ENCODE assay signal across 8 mouse cellular contexts in the genomic region with DNA sequence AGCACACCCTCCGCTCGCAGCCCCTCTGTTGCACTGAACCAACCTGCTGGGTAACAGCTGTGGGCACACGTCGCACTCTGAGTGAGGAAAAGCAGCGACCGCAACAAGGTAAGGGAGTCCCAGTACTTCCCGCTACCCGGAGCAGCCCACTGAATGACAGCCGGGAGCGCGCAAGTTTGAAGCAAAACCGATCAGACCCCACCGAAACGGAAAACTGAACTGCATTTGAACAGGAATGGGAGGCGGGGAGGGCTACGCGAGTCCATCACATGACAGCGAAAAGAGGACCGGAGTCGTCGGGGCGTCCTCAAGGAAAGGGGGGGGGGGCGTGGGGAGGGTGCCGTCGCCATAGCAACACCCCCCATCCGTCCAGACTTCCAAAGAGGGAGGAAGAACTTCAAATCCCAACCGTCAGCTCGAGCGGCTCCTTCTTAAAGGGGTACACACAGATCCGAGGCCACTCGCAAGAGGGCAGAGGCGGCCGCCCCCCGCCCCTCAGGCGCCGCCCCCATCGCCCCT. TPM values are rescaled to one million over a fixed set of nuclear protein-coding genes. Genes with fewer than 3 reads are reported as not detected.
A peak's percentile ranks its signal among the peaks of the same experiment; 100 is the strongest.
DNase-seq lines count a peak whose midpoint lies in the region; ATAC-seq and TF ChIP-seq lines count a peak whose summit lies in the region.

No protein-coding gene starts in this region.

- H3K27me3 ChIP-seq in intestine, postnatal 0 days (replicated peaks; ENCODE audit: control insufficient read depth, insufficient read depth, low read length), result no peaks in the 10 kb centered on the region
- H3K27me3 ChIP-seq in limb, embryonic 12.5 days, result no peaks in the 10 kb centered on the region
- peaks cover 7% of the 10 kb centered on the region for H3K27me3 ChIP-seq in midbrain, embryonic 13.5 days

- H3K4me3 ChIP-seq in intestine, postnatal 0 days (ENCODE audit: low read depth, low read length), result peak overlapping the region; percentile 100
- peak overlapping the region; percentile 93 for H3K4me3 ChIP-seq in limb, embryonic 12.5 days (replicated peaks)
- peak overlapping the region; percentile 84 for H3K4me3 ChIP-seq in midbrain, embryonic 13.5 days (replicated peaks)

- peak overlapping the region; percentile 98 for H3K9ac ChIP-seq in intestine, postnatal 0 days (ENCODE audit: low read depth, low read length)
- H3K9ac ChIP-seq in limb, embryonic 12.5 days (replicated peaks), result peak overlapping the region; percentile 94
- peak overlapping the region; percentile 97 for H3K9ac ChIP-seq in midbrain, embryonic 13.5 days (replicated peaks)

- H3K27ac ChIP-seq in intestine, postnatal 0 days (ENCODE audit: low read depth, low read length), result peak overlapping the region; percentile 99
- H3K27ac ChIP-seq in limb, embryonic 12.5 days, result peak overlapping the region; percentile 99
- peak overlapping the region; percentile 98 for H3K27ac ChIP-seq in midbrain, embryonic 13.5 days

- ATAC-seq in granulocyte monocyte progenitor cell, adult 5-6 weeks (replicated peaks; ENCODE audit: poor library complexity, severe bottlenecking), result peak; percentile 44
- no peak for ATAC-seq in intestine, postnatal 0 days
- peak; percentile 29 for ATAC-seq in limb, embryonic 12.5 days (ENCODE audit: insufficient number of reproducible peaks, insufficient read depth, low FRiP score, low TSS enrichment, low read depth)
- ATAC-seq in midbrain, embryonic 13.5 days, result peak; percentile 57

- TF ChIP-seq CTCF in intestine, postnatal 0 days (IDR thresholded peaks at IDR 0.05; ENCODE audit: low read depth), result no peak

- H3K4me2 ChIP-seq in intestine, postnatal 0 days (replicated peaks; ENCODE audit: low read depth), result peak overlapping the region; percentile 76
- H3K4me2 ChIP-seq in limb, embryonic 12.5 days, result peak overlapping the region; percentile 85
- peak overlapping the region; percentile 71 for H3K4me2 ChIP-seq in midbrain, embryonic 13.5 days (replicated peaks)

- H3K4me1 ChIP-seq in intestine, postnatal 0 days (replicated peaks; ENCODE audit: control insufficient read depth, insufficient read depth, low read length), result 0 out of 2 replicates have a peak, but pooled peaks cover 3% of the 10 kb centered on the region
- peaks cover 4% of the 10 kb centered on the region; the same call in 1 of the 2 replicates for H3K4me1 ChIP-seq in limb, embryonic 12.5 days (replicated peaks)
- H3K4me1 ChIP-seq in midbrain, embryonic 13.5 days (replicated peaks), result peaks cover 9% of the 10 kb centered on the region

- H3K36me3 ChIP-seq in intestine, postnatal 0 days (ENCODE audit: control insufficient read depth, insufficient read depth), result no peaks in the 10 kb centered on the region
- H3K36me3 ChIP-seq in limb, embryonic 12.5 days, result no peaks in the 10 kb centered on the region
- H3K36me3 ChIP-seq in midbrain, embryonic 13.5 days, result no peaks in the 10 kb centered on the region

- DNase-seq in 3134 (ENCODE audit: extremely low read depth, insufficient read length, low spot score), result peak; percentile 80
- peak; percentile 68 for DNase-seq in adrenal gland, postnatal 10 days
- peak; percentile 81 for DNase-seq in embryo, embryonic 9.5 days (ENCODE audit: extremely low spot score)
- peak; percentile 24 for DNase-seq in spleen, adult 12 weeks (ENCODE audit: low spot score)

- under 1% methylated on average over 27 of the region's 37 CpGs for WGBS in intestine, postnatal 0 days
- 1% methylated on average over 35 of the region's 37 CpGs for WGBS in limb, embryonic 12.5 days
- WGBS in midbrain, embryonic 13.5 days, result 0% methylated on average over 25 of the region's 37 CpGs

- no peaks in the 10 kb centered on the region for H3K9me3 ChIP-seq in intestine, postnatal 0 days (ENCODE audit: control insufficient read depth)
- H3K9me3 ChIP-seq in limb, embryonic 12.5 days, result no peaks in the 10 kb centered on the region
- H3K9me3 ChIP-seq in midbrain, embryonic 13.5 days, result no peaks in the 10 kb centered on the region

RNA-seq across cellular contexts. Expression of a gene that starts 1.1 kb away (rescaled TPM):
- total RNA-seq in adrenal gland, postnatal 10 days (2021), result 10 to 100 TPM; 24.4 to 28.7 TPM
- total RNA-seq in granulocyte monocyte progenitor cell, adult 5-6 weeks (2014; fragmentation: Nextera tagmentation), result 30.6 and 31.4 TPM in 2 replicates
- total RNA-seq in granulocyte monocyte progenitor cell, adult 5-6 weeks (2017), result 34.3 and 39.7 TPM in 2 replicates
- 23.4 and 27.5 TPM in 2 replicates for polyA plus RNA-seq in intestine, postnatal 0 days (2015; fragmentation: Nextera tagmentation; extraction: Ambion mirVana)
- 27.2 and 27.8 TPM in 2 replicates for polyA plus RNA-seq in limb, embryonic 12.5 days (2016; fragmentation: Nextera tagmentation; extraction: Ambion mirVana)
- polyA plus RNA-seq in midbrain, embryonic 13.5 days (2015; fragmentation: Nextera tagmentation; extraction: Ambion mirVana), result 64.4 and 71.3 TPM in 2 replicates

Comparison
In these comparisons a context has a peak if more than half of its experiments do, and no peak if none do; other contexts are left out.
1. DNase-seq: peak in every context shown above with its lines; median percentile 81 in embryo, embryonic 9.5 days; 80 in 3134; 68 in adrenal gland, postnatal 10 days; 24 in spleen, adult 12 weeks.